Mouse (Mus musculus) bone marrow macrophage, adult 2 months (primary cell): ENCODE data around the gene Grik4. TPM values are rescaled to one million over a fixed set of nuclear protein-coding genes. Genes with fewer than 3 reads are reported as not detected.

ENCODE experiments used
- H3K27ac ChIP-seq: 2 replicates; pipeline ENCODE4 v1.5.1; 2012; ENCODE audit warnings: low read depth, low read length; ENCODE audit not compliant: insufficient read depth
- H3K4me1 ChIP-seq: 2 replicates; pipeline ENCODE4 v1.6.1; 2012; ENCODE audit warnings: low read length; ENCODE audit not compliant: control insufficient read depth, insufficient read depth
- H3K4me3 ChIP-seq: 2 replicates; pipeline ENCODE4 v1.5.1; 2012; ENCODE audit warnings: mild to moderate bottlenecking, low read length, moderate library complexity; ENCODE audit not compliant: insufficient read depth
- CTCF ChIP-seq: IDR thresholded peaks from 2 replicates; pipeline ENCODE4 v1.5.1; 2012; ENCODE audit warnings: low read depth, mild to moderate bottlenecking, low read length, moderate library complexity
- POLR2A ChIP-seq: IDR thresholded peaks from 2 replicates; pipeline ENCODE4 v1.6.1; 2012; ENCODE audit warnings: mild to moderate bottlenecking, low read depth, low read length, borderline replicate concordance
- polyA plus RNA-seq: library from polyadenylated mRNA; stranded (reverse); fragments of >200 nt; gene quantifications from 2 replicates; pipeline ENCODE4 v1.2.4, GENCODE M21; 2012; ENCODE audit not compliant: missing spikeins, insufficient read depth, insufficient read length

The Grik4 gene
- polyA plus RNA-seq, 1 experiment: 0.12 TPM

DNA sequence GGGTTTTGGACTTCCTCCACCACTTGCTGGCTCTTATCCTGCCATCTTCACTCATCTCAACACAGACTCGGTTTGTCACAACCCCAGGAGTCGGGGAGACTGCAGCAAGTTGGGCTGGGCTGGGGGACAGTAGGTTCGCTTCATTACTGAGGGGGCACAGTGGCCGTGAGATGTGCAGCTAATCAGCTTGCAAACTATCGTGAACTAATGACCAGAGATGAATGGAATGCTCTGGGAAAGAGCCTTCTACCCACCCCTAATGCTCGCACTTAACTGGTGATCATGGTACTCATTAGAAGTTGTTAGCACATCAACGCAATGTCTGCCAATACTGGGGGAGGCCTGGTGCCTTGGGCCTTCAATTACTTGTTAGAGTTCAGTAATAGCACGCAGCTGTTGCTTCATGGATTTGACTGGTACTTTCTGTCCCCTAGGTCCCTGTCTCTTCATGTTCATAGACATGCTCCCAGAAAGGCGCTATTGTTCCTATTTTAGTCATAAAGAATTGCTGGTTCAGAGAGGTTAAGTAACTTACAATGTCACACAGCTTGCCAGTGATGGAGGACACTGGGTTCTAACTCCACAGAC is 211.5 kb downstream of the Grik4 start:
- H3K4me3 ChIP-seq: no peak overlapping the region

GRCm38 (mm10) chr9:42728472-42728871 is 215.8 kb downstream of the Grik4 start:
- Histone ChIP-seq H3K27ac (no peak overlapping the region), H3K4me3 (no peak overlapping the region), H3K4me1 (no peaks in the 10 kb centered on the region)
- TF ChIP-seq CTCF (no peak), POLR2A (no peak)

More for the DNA sequence above, 211.5 kb downstream of the Grik4 start:
- TF ChIP-seq CTCF (no peak), POLR2A (no peak)
- no peak overlapping the region for H3K27ac ChIP-seq
- H3K4me1 ChIP-seq: no peaks in the 10 kb centered on the region

GRCm38 (mm10) chr9:42727661-42728060 is 216.6 kb downstream of the Grik4 start:
- no peak overlapping the region for H3K27ac ChIP-seq

DNA sequence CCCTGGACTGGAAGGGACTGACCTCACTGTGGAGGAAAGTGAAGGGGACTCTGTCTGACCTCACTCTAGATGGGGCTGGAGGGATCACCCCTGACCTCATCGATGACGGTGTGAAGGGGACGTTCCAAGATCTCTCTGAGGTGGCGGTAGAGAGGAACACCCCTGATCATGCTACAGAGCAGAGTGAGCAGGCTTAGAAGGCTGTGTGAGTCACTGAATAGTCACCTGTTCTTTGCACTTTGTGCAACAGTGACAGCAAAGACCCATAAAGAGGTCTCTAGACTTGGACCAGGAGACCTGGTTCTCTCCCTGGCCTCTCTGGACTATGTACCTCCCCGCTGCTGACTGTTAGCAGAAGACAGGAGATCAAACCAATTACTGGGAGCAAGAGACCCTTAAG is 217.1 kb downstream of the Grik4 start:
- no peak overlapping the region for H3K27ac ChIP-seq
- no peak for TF ChIP-seq CTCF
- TF ChIP-seq POLR2A: no peak
- no peak overlapping the region for H3K4me3 ChIP-seq
- H3K4me1 ChIP-seq: no peaks in the 10 kb centered on the region

More at GRCm38 (mm10) chr9:42727661-42728060, 216.6 kb downstream of the Grik4 start:
- no peak overlapping the region for H3K4me3 ChIP-seq
- no peaks in the 10 kb centered on the region for H3K4me1 ChIP-seq
- TF ChIP-seq POLR2A (no peak), CTCF (no peak)

GRCm38 (mm10) chr9:42724099-42724498 is 220.2 kb downstream of the Grik4 start:
- Histone ChIP-seq H3K4me3 (no peak overlapping the region), H3K4me1 (no peaks in the 10 kb centered on the region), H3K27ac (no peak overlapping the region)
- TF ChIP-seq CTCF: no peak
- TF ChIP-seq POLR2A: no peak

DNA sequence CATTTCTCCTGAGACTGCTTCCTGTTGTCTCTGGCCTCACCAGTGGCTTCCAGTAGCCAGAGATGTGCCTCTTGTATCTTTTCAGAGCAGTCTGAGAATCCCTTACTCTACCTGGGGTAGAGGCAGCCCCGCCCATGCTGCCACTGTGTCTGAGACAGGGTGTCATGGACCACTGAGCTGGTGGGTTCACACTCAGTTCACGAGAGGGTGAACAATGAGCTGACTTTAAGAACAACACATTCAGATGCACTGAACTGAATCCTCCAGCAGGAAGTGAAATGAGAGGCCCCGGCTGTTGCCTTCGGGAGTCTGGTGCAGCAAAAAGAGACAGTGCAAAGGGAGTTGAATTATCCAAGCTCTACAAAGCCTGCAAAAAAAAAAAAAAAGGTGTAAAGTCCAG is 221.8 kb downstream of the Grik4 start:
- TF ChIP-seq CTCF: no peak
- TF ChIP-seq POLR2A: no peak
- H3K4me1 ChIP-seq: no peaks in the 10 kb centered on the region
- no peak overlapping the region for H3K4me3 ChIP-seq

GRCm38 (mm10) chr9:42721718-42722117 is 222.6 kb downstream of the Grik4 start:
- Histone ChIP-seq H3K4me3 (no peak overlapping the region), H3K27ac (no peak overlapping the region), H3K4me1 (no peaks in the 10 kb centered on the region)
- TF ChIP-seq POLR2A (no peak), CTCF (no peak)

More for the DNA sequence above, 221.8 kb downstream of the Grik4 start:
- H3K27ac ChIP-seq: no peak overlapping the region

DNA sequence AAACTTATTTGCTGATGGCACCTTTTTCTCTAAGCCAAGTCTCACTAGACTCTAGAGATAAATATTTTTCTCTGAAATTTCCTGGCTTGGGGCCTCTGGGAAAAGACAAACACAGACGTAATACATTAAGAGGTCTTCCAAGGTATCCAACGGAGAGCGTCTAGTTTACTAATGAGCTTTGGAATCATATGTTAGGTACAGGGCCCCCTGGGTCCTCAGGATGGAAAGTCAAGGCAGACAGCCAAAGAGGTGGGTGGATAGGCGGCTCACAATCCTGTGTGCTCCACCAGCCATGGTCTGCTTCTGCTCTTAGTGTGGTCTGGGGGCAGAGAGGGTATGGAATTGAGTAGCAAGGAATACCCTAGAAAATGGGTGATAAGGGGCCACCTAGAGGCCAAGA is 223.1 kb downstream of the Grik4 start:
- no peak for TF ChIP-seq CTCF
- no peak for TF ChIP-seq POLR2A
- no peak overlapping the region for H3K27ac ChIP-seq

GRCm38 (mm10) chr9:42713912-42714311 is 230.4 kb downstream of the Grik4 start:
- no peak overlapping the region for H3K27ac ChIP-seq
- no peak for TF ChIP-seq POLR2A
- TF ChIP-seq CTCF: no peak
- H3K4me3 ChIP-seq: no peak overlapping the region
- no peaks in the 10 kb centered on the region for H3K4me1 ChIP-seq

More for the DNA sequence above, 223.1 kb downstream of the Grik4 start:
- no peak overlapping the region for H3K4me3 ChIP-seq
- H3K4me1 ChIP-seq: no peaks in the 10 kb centered on the region

GRCm38 (mm10) chr9:42705848-42706247 is 238.4 kb downstream of the Grik4 start:
- no peak for TF ChIP-seq CTCF
- TF ChIP-seq POLR2A: no peak
- H3K4me1 ChIP-seq: no peaks in the 10 kb centered on the region
- no peak overlapping the region for H3K27ac ChIP-seq
- no peak overlapping the region for H3K4me3 ChIP-seq
